ENCODE assay signal across 28 mouse cellular contexts in genomic region chr8:86038462-86038861, GRCm38 (mm10).
DNase-seq lines count a peak whose midpoint lies in the region; ATAC-seq lines count a peak whose summit lies in the region.
"Had no signal": no experiment of that assay in that cellular context is flagged by ENCODE, and none has a peak within 500 bp of the region (broad histone marks: within the 10 kb centered on the region; RNA-seq: fewer than 3 reads in every experiment).

No protein-coding gene starts in this region.

- H3K9me3 ChIP-seq in hindbrain, embryonic 10.5 days: no peaks in the 10 kb centered on the region
- no peaks in the 10 kb centered on the region for H3K9me3 ChIP-seq in hindbrain, embryonic 16.5 days (ENCODE audit: control insufficient read depth, low read length)
- H3K9me3 ChIP-seq in kidney, embryonic 15.5 days (replicated peaks): no peaks in the 10 kb centered on the region
- H3K9me3 ChIP-seq: embryonic facial prominence, embryonic 12.5 days; forebrain, embryonic 15.5 days; heart, embryonic 12.5 days; liver, embryonic 12.5 days; megakaryocyte, embryonic 14.5 days; midbrain, embryonic 12.5 days had no signal

- H3K27ac ChIP-seq in hindbrain, embryonic 10.5 days: 0 out of 2 replicates have a peak overlapping the region, but pooled peaks have one; percentile 16
- H3K27ac ChIP-seq in hindbrain, embryonic 16.5 days (ENCODE audit: low read depth, low read length): no peak overlapping the region
- H3K27ac ChIP-seq in kidney, embryonic 15.5 days: no peak overlapping the region
- H3K27ac ChIP-seq: embryonic facial prominence, embryonic 12.5 days; forebrain, embryonic 15.5 days; heart, adult 2 months; hindbrain, embryonic 14.5 days; kidney, postnatal 0 days; liver, embryonic 12.5 days; midbrain, embryonic 12.5 days had no signal

- H3K4me3 ChIP-seq in hindbrain, embryonic 10.5 days: no peak overlapping the region
- H3K4me3 ChIP-seq in hindbrain, embryonic 16.5 days (ENCODE audit: low read length): no peak overlapping the region
- H3K4me3 ChIP-seq in kidney, embryonic 15.5 days (replicated peaks): no peak overlapping the region
- H3K4me3 ChIP-seq: embryonic facial prominence, embryonic 12.5 days; forebrain, embryonic 15.5 days; heart, adult 2 months; heart, embryonic 12.5 days; liver, embryonic 12.5 days; midbrain, embryonic 12.5 days had no signal

- no peak for DNase-seq in hindbrain, embryonic 10.5 days (ENCODE audit: low spot score)
- peak; percentile 88 for DNase-seq in cerebellum, adult 11-12 months
- DNase-seq in cerebellum, adult 8-10 months: peak; percentile 67
- DNase-seq in cerebellum, postnatal 25 days: peak; percentile 81 to 87
- DNase-seq in layer of hippocampus, adult 9-10 months (ENCODE audit: low spot score): no peak
- DNase-seq: adrenal gland, adult 2 months; adrenal gland, postnatal 36 days; B cell, adult 2 months; embryo, embryonic 11 days; gastrocnemius, postnatal 36 days; heart, adult 2 months; heart, postnatal 4 days; kidney, adult 2 months; layer of hippocampus, adult 9-11 months; liver, postnatal 0 days; lung, postnatal 4 days; thymus, postnatal 4 days had no signal

- H3K4me1 ChIP-seq in hindbrain, embryonic 10.5 days (replicated peaks): 0 out of 2 replicates have a peak, but pooled peaks cover 3% of the 10 kb centered on the region
- no peaks in the 10 kb centered on the region for H3K4me1 ChIP-seq in hindbrain, embryonic 16.5 days (ENCODE audit: control insufficient read depth, insufficient read depth, low read depth, low read length)
- no peaks in the 10 kb centered on the region for H3K4me1 ChIP-seq in kidney, embryonic 15.5 days
- H3K4me1 ChIP-seq: liver, embryonic 12.5 days had no signal

- no peaks in the 10 kb centered on the region for H3K27me3 ChIP-seq in hindbrain, embryonic 10.5 days (ENCODE audit: insufficient read depth, poor library complexity, severe bottlenecking)
- no peaks in the 10 kb centered on the region for H3K27me3 ChIP-seq in hindbrain, embryonic 16.5 days (replicated peaks; ENCODE audit: control insufficient read depth, insufficient read depth, low read length)
- no peaks in the 10 kb centered on the region for H3K27me3 ChIP-seq in kidney, embryonic 15.5 days
- H3K27me3 ChIP-seq: embryonic facial prominence, embryonic 12.5 days; forebrain, embryonic 15.5 days; heart, embryonic 12.5 days; liver, embryonic 12.5 days; megakaryocyte, embryonic 14.5 days; midbrain, embryonic 12.5 days had no signal

- 87% methylated on average over 3 of the region's 3 CpGs for WGBS in hindbrain, embryonic 10.5 days
- 83% methylated on average over 3 of the region's 3 CpGs for WGBS in hindbrain, embryonic 16.5 days
- WGBS in kidney, embryonic 15.5 days: 88% methylated on average over 3 of the region's 3 CpGs

- ATAC-seq in hindbrain, embryonic 16.5 days: no peak
- no peak for ATAC-seq in kidney, embryonic 15.5 days (replicated peaks; ENCODE audit: low FRiP score)
- ATAC-seq: forebrain, embryonic 15.5 days; liver, embryonic 12.5 days; liver, postnatal 0 days; lung, postnatal 0 days had no signal

- H3K4me2 ChIP-seq in hindbrain, embryonic 16.5 days (ENCODE audit: low read length): no peak overlapping the region
- H3K4me2 ChIP-seq in kidney, embryonic 15.5 days: no peak overlapping the region
- H3K4me2 ChIP-seq: embryonic facial prominence, embryonic 12.5 days; forebrain, embryonic 15.5 days; heart, embryonic 12.5 days; hindbrain, embryonic 14.5 days; liver, embryonic 12.5 days; midbrain, embryonic 12.5 days had no signal

- H3K36me3 ChIP-seq in hindbrain, embryonic 10.5 days: peaks cover 9% of the 10 kb centered on the region
- peaks cover under 1% of the 10 kb centered on the region; the same call in 1 of the 2 replicates for H3K36me3 ChIP-seq in hindbrain, embryonic 16.5 days (ENCODE audit: control insufficient read depth, insufficient read depth, low read length)
- peaks cover 11% of the 10 kb centered on the region for H3K36me3 ChIP-seq in kidney, embryonic 15.5 days
- H3K36me3 ChIP-seq: forebrain, embryonic 15.5 days; midbrain, embryonic 12.5 days had no signal

- no peak overlapping the region for H3K9ac ChIP-seq in hindbrain, embryonic 16.5 days (ENCODE audit: low read depth, low read length)
- no peak overlapping the region for H3K9ac ChIP-seq in kidney, embryonic 15.5 days
- H3K9ac ChIP-seq: embryonic facial prominence, embryonic 12.5 days; forebrain, embryonic 15.5 days; heart, embryonic 12.5 days; hindbrain, embryonic 14.5 days; liver, embryonic 12.5 days; liver, postnatal 0 days; midbrain, embryonic 12.5 days had no signal

Comparison
In these comparisons a context has a peak if more than half of its experiments do, and no peak if none do; other contexts are left out.
1. DNase-seq: peak in cerebellum, adult 11-12 months (single experiment), cerebellum, adult 8-10 months (single experiment) and cerebellum, postnatal 25 days (2 of 2); none in hindbrain, embryonic 10.5 days (single experiment) and layer of hippocampus, adult 9-10 months (single experiment).